Mouse (Mus musculus) right cerebral cortex, postnatal 14 days (tissue): ENCODE measurements around the gene Atg4b.

ENCODE experiments used
- DNase-seq: peaks from one replicate; pipeline ENCODE4 v3.0.0; 2022

The Atg4b gene

DNA sequence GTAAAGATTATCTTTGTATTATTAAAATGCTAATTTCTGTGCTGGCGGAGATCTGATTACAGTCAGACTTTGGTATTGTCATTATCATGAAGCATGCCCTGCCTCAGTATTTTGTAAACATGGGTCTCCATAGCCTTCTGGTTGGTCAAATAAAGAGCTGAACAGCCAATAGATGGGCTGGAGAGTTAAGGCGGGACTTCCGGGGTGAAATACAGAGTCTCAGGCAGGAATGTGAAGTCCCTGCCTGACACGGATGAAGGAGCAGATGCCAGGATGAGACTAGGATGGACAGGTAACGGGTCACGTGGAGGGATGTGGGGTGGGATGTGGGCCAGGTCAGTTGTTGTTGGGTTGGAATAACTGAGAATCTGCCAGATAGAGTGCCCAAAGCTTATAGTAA is at the start of gene Atg4b:
Gene Atg4b, plus strand, starts transcription at position 211 of the 400 bp plus-strand sequence.
- no peak for DNase-seq

DNA sequence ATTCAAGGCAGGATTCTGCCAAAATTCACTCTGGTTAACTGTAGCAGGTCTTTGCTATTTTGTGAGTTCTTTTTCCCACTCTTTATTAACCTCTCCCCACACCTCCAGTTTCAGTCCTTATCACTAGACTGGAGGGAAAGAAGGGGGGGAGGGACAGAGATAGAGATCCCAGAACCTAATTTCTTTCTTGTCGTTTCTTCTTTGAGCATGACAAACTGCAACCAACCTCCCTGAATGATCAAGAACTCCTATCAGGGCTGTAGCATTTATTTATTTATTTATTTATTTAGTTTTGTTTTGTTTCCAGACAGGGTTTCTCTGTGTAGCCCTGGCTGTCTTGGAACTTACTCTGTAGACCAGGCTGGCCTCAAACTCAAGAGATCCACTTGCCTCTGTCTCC is 49.2 kb upstream of the Atg4b start:
- no peak for DNase-seq

DNA sequence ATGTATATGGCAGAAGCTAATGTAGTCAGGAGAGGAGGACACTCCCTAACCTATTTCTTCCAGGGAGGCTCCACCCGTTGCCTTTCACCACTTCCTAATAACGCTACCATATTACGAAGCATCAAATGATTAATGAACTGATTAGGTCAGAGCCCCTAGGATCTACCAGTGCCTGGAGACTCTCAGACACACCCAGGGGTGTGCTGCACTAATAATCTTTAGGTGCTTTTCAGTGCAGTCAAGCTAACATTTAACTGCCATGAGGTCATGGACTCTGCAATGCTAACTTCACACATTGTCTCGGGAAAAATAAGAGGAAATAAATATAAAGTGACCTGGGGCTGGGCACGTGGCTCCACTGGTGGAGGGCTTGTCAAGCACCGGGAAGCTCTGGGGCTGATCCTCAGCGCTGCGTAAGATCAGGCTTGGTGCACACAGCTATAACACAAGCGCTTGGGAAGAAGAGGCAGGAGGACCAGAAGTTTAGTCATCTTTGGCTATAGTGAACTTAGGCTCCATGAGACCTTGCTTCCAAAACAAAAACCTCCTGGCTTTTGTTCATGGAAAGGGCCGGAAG is 47.7 kb upstream of the Atg4b start:
- no peak for DNase-seq

DNA sequence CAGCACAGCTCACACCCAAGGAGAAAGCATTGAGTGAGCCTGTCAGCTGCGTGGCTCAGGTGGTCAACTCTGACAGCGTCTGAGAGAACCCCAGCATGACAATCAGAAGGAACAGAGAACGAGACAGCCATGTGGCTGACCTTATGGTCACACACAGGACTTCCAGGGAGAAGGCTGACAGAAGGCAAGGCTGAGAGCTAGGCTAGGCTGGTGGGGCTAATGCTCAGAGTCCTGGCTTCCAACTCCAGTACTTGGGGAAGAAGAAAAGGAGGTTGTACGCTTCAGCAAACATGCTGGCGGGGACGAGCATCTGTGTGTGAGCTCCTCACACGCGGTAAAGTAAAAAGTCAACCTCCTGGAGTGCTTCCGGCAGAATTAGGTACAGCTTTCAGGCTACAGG is 47.0 kb upstream of the Atg4b start:
- no peak for DNase-seq

DNA sequence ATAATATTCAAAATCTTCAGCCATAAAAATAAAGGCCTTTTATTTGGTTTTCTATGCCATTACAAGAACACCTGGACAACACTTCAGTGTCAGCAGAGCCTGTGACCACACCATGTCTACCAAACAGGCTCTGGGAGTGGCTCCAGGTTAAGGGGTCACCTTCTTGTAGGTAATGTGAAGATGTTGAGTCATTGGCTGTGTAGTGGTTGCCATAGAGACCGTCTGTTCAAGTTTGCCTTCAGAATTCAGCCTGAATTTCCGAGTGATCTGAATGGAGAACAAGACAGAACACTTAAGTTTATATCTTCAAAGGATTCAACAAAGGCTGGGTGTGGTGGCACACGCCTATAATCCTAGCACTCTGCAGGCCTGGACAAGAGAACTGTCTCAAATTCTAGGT is 45.9 kb upstream of the Atg4b start:
- no peak for DNase-seq

DNA sequence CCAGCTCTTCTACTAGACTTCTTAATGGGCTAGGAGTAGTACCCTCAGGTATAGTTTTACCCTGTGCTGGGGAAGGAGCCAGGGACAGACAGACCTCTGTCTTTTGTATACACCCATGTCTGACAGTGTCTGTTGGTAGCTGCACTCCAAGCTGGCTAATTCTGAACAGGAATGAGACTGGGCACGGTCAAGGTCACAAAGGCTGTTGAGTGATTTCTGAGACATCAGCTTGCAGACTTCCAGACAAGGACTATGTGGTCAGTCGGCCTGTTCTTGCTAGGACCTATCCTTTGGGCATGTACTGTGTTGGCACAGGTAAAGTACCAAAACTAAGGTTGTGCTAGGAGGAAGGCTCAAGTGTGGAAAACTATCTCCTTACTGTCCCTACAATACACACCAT is 35.1 kb upstream of the Atg4b start:
- no peak for DNase-seq

DNA sequence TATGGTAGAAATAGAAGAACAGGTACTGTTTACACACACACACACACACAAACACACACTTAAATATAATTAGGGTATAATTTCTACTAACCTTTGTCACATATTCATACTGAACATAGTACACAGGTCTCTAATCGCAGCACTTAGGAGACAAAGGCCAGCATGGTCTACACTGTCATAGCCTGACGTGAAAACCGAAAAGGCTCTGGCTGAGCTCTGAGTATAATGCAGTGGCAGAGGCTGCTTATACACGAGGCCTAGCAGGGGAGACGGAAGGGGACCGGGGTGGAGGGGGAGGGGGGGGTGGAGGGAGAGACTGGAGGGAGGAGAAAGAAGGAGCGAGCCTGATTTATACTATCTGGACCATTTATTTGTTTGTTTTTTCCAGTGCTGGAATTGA is 29.7 kb upstream of the Atg4b start:
- no peak for DNase-seq

DNA sequence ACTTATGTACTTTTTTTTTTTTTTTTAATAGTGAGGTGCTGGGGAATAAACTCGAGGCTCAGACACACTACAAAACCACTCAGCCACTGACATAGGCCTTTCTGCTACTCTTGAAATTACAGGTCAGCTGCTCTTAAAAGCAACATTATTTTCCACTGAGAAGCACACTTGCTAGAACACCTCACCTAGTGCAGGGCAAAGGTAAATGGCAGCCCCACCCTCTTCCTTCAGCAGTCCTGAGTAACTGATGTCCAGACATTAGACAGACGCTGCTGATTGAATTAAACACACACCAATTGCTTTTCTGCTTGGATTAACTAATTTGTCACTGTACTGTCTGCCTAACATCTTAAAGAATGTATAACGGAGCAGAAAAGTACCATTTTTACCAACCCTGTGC is 26.7 kb upstream of the Atg4b start:
- no peak for DNase-seq

DNA sequence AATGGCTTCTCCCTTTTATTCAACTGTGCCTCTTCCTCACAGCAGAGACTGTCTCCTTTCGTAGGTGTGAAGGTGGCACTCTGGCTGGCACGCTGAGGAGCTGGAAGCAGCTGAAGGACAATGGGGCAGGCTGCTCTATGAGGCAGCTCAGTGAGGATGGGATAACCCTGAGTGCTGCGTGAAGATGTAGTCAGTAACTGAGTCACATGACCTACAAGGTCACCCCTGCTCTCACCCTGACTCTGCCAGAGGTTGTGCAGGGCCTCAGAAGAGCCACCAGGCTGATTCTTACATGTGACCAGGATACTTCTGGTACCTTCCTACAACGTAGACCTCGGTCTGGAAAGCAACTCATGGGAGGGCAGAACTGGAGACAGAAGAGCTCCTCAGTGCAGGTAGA is 25.6 kb upstream of the Atg4b start:
- DNase-seq = no peak

DNA sequence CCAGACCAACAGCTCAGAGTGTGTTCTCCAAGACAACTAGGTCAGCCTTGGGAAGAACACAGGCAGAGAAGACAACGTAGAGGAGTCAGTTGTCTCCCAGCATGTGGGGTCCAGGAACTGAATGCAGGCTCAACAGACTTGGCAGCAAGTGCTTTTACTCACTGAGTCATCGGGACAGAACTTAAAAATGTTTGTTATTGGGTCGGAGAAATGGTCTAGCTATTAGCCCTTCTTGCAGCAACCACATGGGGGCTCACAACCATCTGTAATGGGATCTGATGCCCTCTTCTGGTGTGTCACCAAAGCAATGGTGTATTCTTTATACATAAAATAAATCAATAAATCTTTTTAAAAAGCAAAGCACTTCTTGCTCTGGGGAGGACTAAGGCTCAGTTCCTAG is 25.2 kb upstream of the Atg4b start:
- DNase-seq = no peak

DNA sequence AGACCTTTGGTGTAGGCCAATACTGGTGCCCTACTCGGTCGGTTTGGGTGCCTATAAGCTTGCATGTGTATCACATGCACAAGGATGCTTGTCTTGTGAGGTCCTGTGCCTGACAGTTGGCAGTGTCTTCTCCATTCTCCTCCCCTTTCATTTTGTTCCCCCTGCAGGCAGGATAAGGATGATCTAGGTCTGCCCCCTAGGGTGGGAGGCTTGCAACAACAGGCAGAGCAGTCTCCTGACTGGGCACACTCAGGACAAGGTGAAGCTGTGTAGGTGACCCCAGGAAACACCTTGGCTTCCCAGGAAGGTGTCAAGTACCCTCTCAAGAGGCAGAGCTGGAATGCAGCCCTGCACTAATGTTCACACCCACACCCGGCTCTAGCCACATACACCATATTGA is 24.3 kb upstream of the Atg4b start:
- peak; percentile 51 for DNase-seq

DNA sequence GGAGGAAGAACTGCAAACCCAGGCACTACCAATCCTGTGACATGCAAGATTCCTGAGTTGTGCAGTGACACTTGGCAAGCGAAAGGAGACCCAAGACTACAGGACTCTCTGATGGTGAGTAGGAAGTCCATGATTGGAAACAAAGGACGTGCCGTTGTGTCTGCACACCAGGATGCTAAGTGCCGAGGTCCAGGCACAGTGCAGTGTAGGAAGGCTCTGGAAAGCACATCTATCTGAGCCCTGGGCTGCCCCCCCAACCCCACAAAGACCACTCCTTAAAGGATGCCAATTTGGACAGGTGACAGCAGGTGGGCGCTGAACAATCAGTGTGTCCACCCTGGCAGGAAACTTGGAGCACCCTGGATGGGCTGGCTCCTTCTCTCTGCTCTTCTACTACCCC is 20.2 kb upstream of the Atg4b start:
- DNase-seq = no peak

DNA sequence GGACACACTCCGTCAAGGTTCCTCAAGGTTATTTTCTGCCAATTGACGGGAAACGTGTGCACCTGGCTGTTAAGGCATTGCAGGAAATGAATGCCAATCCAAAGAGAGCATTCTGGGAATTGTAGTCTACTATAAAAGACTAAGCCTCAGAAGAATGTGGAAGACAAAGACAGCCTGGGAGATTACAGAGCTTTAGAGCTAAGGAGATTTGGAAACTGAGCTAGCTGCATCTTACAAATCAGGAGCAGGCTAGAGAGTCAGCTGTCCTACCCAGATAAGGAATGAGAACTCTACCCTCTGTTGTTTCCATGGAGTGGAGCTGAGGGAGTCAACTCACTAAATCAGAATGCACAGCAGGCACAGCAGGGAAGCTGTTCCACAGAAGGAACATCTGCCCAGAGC is 19.4 kb upstream of the Atg4b start:
- no peak for DNase-seq

DNA sequence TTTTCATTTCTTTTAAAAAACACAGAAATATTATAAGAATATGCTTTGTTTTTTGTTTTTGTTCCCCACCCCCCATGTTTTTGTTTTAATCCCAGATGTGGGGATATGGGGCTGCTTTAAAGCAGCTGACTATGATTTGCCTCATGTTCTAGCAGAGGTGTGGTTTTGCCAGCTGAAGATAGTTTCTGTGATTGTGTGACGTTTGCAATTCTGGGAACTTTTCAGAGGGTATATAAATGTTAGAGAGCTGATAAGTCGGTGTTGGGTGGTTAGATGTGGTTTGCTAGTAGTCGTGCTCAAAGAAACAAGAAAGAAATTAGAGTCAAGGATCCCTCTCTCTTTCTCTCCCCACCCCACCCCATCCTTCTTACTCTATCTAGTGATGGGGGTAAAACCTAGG is 15.4 kb upstream of the Atg4b start:
- no peak for DNase-seq

DNA sequence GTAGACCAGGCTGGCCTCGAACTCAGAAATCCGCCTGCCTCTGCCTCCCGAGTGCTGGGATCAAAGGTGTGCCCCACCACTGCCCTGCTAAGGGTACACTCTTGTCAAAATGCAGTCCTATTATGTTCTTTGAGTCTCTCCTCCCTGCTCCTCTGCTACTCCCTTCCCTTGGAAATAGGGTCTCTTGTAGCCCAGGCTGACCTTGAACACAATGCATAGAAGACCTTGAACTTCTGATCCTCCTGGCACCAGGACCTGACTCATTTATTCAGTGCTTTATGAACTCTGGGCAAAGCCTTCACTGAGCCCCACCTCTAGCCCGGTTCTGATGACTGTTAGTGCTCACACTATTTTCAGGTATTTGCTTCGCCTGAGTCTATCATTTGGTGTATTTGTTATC is 13.6 kb upstream of the Atg4b start:
- DNase-seq = no peak

DNA sequence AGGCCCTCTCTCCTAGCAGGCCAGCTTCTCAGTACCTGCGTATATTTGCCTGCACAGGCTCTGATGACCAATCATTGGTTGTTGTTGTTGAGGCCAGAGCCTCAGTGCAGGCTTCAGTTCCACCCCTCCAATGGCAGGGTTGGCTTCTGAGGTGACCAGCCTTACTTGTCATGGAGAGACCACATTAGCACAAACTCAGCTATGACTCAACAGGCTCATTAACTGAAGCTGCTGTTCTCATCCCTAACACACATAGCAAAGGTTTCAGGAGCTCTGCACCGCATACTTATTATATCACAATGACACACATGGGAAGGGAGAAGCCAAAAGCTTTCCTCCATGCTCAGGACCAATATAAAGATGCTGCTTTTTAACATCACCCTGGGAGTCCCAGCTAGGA is 10.6 kb upstream of the Atg4b start:
- DNase-seq = no peak

DNA sequence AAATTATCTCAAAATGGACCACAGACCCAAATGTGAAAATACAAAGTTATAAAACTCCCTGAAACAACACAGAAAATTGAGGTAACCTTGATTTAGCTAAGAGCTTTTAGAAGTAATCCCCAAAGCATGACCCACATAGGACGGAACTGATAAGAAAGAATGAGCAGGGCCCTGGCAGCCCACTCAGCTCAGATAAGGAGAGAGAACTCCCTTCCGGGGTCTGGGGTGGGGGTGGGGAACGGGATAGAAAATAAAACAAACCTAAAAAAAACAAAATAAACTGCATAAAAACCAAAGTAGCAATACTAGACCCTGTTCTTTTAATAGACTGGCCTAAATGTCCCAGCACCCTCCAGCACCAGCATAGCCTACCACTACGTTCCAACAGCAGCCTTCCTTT is 9.3 kb upstream of the Atg4b start:
- no peak for DNase-seq

DNA sequence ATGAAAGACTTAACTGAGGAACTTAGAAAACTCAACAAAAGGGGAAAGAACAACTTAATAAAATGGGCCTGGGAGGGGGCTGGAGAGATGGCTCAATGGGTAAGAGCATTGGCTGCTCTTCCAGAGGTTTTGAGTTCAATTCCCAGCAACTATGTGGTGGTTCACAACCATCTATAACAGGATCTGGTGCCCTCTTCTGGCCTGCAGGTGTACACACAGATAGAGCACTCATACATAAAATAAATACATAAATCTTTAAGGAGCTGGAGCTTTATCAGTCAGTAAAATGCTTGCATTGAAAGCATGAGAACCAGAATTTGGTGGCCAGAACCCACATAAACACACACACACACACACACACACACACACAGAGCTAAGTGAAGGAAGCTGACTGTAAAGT is 8.4 kb upstream of the Atg4b start:
- DNase-seq = no peak

DNA sequence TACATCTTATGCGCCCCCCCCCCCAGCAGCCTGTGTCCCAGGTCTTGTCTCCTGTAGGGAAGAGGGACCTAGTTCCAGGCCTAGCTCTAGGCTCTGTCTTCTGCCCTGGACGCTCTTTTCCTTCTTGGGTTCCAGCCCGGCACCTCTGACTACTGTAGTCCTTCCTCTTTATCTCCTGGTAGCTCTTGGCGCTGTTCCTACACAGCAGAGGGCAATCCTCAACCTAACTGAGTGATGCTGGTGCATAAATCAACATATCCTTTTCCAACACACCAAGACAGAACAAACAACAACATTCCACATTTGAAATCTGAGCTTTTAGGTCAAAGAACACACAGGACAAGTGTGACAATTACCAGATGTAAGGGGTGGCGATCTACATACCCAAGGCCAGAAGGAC is 5.1 kb upstream of the Atg4b start:
- DNase-seq = no peak

DNA sequence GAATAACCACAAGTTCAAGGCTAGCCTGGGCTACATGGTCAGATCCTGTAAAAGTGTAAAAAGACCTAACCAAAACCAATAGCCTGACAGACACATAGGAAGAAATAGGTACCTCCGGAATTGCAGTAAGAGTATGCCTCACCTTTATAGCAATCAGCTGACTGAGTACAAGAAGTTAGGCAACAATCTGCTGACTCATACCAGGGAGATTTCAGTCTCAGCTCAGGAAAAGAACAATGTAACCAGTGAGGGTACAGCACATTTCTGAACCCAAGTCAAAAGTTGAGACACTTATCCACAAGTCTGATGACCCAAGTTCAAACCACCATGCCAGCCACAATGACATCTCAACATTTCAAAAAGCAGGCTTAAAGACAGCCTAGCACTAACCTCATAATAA is 2.8 kb upstream of the Atg4b start:
- DNase-seq = no peak

DNA sequence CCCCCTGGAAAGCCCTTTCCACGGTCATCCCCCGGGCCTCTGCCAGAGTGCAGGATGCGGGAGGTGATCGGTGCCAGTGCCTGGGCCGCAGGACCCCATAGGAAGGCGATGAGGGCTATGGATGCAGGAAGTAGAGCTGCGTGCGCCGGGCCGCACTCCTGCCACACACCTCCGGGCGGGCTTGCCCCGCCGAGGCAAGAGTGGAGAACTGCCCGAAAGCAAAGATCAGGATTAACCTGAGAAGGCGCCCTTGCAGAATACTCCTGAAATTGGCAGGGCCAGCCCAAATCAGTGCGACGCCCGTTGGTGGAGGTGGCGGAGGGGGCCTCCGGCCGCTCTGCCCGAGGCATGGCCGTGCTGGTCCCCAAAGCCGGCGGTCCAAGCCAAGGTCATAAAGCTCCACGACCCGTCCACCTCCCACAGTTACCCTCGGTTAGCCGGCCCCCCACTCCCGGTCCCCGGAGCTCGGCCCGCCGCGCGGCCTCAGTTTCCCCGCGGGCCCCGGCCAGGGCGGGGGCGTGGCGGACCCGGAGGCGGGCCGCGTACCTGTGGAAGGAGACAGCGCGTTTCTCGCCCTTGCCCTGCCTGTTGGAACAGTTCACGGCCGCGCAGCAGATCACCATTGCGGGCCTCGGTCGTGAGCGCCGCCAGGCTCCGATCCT is 2.7 kb downstream of the Atg4b start:
- peak; percentile 41 for DNase-seq

DNA sequence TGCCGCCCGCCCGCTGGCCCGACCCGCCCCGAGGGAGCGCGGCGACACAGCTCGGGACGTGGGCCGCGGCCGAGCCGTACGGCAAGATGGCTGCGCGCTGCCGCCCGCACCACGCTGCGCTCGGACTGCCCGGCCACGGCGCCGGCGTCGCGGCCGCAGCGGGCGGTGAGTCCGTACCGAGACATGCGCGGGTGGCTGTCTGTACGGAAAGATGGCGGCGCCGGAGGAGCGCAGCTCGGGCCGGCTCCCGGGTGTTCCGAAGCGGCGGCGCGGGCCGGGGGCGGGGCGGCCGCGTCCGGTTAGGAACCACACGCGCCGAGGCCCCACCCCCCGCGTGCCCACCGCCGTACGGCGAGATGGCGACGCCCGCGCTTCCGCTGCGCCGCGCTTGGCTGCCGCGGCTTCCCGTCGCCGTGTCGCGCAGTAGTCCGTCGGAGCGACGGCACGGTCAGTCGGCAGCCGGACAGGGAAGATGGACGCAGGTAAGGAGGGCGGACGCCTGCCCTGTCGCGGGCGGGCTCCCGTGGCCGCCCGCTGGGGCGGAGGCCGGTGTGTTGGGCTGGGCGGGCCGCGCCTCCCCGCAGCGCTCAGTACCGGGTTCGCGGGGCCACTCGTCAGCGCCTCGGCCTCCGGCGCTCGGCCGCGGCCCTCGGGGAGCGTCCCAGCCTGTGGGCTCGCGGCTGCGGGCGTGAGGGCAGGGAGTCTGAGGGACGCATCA is 3.4 kb downstream of the Atg4b start, which contains the start of gene Thap4:
Gene Thap4, minus strand, starts transcription at position 292 of the 718 bp plus-strand sequence.
- peak; percentile 95 for DNase-seq

DNA sequence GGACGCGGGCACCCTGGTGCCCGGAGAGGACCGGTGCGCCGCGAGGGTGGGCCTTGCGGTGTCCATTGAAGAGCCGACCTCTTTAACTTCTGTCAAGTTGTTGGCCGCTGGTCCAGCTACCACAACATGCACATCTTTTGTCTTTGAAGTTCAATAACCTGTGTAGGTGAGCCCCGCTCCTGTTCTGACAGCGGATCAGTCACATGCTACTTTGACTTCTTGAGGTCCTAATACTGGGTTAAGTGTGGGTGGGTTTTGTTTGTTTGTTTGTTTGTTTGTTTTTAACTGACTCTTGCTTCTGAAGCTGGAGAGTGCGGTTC is 4.0 kb downstream of the Atg4b start:
- no peak for DNase-seq

DNA sequence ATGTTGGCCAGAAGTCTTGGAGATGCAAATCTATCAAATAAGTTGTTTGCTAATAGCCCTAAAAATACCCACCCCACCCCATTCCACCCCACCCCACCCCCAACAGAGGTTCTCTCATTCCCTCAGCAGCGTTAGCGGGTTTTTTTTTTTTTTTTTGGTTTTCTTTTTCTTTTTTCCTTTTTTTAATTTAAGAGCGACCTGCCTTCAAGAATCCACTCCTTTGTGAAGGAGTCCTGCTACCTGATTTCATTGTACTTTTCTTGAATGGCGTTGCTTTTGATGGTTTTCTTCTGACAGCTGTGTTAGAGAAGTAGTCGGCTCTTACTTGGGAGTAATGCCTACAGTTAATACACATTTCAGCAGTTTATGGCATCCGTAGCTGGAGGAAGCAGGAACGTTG is 4.3 kb downstream of the Atg4b start:
- no peak for DNase-seq

DNA sequence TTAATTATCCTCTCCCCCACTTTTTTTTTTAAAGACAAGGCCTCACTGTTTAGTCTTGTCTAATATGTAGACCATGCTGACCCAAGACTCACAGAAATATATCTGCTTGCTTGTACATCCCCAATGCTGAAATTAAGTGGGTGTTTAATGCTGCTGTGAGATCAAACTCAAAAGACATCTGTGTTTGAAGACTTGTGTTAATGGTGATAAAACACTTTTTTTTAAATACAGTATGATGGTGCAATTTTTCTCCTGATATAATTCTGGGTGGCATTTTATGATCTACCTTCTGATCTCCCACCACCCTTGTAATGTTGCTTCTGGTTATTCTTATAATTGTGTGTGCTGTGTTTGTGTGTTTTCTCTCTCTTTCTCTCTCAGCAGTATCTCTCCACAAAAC is 4.9 kb downstream of the Atg4b start:
- no peak for DNase-seq
